Mouse (Mus musculus): Measurements from ENCODE around the gene Btbd35f29. TPM values are rescaled to one million over a fixed set of nuclear protein-coding genes. Genes with fewer than 3 reads are reported as not detected.
"Not testable (repeated sequence)": the region's sequence is repeated elsewhere in the genome, so short reads cannot be mapped to it uniquely, and the experiment has no call there.

Btbd35f29 gene
- polyA plus RNA-seq (2012; rRNA removed) = 0.30 and 0.75 TPM in 2 replicates

DNA sequence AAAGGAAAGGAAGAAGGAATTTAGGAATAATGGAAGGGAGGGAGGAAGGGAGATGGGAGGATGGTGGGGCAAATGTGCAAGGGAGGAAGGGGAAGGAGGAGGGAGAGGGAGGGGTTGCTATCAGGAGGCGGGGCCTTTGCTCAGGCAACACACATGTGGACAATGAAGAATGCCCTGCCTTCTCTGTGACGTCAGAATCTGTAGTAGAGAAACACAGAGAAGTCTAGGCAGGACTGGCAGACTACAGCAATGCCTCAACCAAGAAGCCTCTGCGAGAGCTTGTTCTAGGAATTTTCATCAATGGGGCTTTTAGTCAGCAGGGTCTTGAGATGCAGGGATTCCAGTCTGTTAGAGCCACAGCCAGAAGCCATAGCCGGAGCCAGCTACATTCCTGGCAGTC is at the start of gene Btbd35f29:
TSS of gene Btbd35f29 (plus strand) at position 301 of the 400 bp plus-strand sequence.
- H3K27me3 ChIP-seq (ENCODE audit: control insufficient read depth, insufficient read depth, low read length); H3K4me1 ChIP-seq (ENCODE audit: control insufficient read depth, insufficient read depth, low read length); H3K36me3 ChIP-seq (ENCODE audit: control insufficient read depth, insufficient read depth, low read length); H3K27ac ChIP-seq (ENCODE audit: control insufficient read depth, insufficient read depth, low read depth, low read length); H3K4me3 ChIP-seq (ENCODE audit: control insufficient read depth, low read depth, low read length): not testable (repeated sequence)

DNA sequence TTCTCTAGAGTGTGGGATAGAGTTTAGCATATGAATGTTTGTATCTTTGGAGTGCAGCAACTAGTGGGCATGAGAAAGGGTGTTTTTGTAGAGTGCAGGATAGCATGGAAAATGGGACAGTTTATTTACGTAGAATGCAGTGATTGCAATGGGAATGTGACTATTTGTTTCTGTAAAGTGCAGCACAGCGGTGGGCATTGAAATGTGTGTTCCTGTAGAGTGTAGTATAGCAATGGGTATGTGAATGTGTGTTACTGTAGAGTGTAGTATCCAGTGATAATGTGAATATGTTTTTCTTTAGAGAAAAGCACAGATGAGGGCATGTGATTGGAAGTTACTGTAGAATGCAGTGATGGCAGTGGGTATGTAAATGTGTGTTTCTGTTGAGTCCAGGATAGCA is 23.9 kb downstream of the Btbd35f29 start:
- H3K4me1 ChIP-seq (ENCODE audit: control insufficient read depth, insufficient read depth, low read length); H3K27me3 ChIP-seq (ENCODE audit: control insufficient read depth, insufficient read depth, low read length); H3K36me3 ChIP-seq (ENCODE audit: control insufficient read depth, insufficient read depth, low read length); H3K27ac ChIP-seq (ENCODE audit: control insufficient read depth, insufficient read depth, low read depth, low read length); H3K4me3 ChIP-seq (ENCODE audit: control insufficient read depth, low read depth, low read length): not testable (repeated sequence)

DNA sequence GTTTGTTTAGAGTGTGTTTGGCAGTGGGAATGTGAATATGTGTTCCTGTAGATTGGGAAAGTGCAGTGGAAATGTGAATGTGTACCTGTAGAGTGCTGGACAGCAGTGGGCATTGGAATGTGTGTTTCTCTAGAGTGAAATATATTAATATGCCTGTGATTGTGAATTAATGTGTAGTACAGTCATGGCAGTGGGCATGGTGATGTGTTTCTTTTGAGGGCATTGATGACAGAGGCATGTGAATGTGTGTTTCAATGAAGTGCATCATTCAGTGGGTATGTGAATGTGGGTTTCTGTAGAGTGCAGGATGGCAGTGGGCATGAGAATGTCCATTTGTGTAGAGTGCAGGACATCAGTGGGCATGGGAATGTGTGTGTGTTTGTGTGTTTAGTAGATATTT is 27.7 kb downstream of the Btbd35f29 start:
- H3K36me3 ChIP-seq (ENCODE audit: control insufficient read depth, insufficient read depth, low read length); H3K27ac ChIP-seq (ENCODE audit: control insufficient read depth, insufficient read depth, low read depth, low read length): not testable (repeated sequence)

DNA sequence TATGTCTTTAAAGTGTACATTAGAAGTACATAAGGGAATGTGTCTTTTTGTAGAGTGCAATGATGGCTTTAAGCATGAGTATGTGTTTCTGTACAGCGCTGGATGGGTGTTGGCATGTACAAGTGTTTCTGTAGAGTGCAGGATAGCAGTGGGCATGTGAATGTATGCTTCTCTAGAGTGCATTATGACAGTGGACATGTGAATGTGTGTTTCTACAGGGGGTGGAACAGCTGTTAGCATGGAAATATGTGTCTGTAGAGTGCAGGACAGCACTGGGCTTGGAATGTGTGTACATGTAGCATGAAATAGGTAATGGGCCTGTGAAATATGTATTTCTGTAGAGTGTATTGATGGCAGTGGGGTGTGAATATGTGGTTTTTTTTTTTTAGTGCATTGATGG is 28.4 kb downstream of the Btbd35f29 start:
- H3K4me1 ChIP-seq (ENCODE audit: control insufficient read depth, insufficient read depth, low read length); H3K27me3 ChIP-seq (ENCODE audit: control insufficient read depth, insufficient read depth, low read length); H3K4me3 ChIP-seq (ENCODE audit: control insufficient read depth, low read depth, low read length); H3K36me3 ChIP-seq (ENCODE audit: control insufficient read depth, insufficient read depth, low read length); H3K27ac ChIP-seq (ENCODE audit: control insufficient read depth, insufficient read depth, low read depth, low read length): not testable (repeated sequence)

More for the DNA sequence above, 27.7 kb downstream of the Btbd35f29 start:
- not testable (repeated sequence) for H3K4me3 ChIP-seq (ENCODE audit: control insufficient read depth, low read depth, low read length); H3K4me1 ChIP-seq (ENCODE audit: control insufficient read depth, insufficient read depth, low read length); H3K27me3 ChIP-seq (ENCODE audit: control insufficient read depth, insufficient read depth, low read length)

DNA sequence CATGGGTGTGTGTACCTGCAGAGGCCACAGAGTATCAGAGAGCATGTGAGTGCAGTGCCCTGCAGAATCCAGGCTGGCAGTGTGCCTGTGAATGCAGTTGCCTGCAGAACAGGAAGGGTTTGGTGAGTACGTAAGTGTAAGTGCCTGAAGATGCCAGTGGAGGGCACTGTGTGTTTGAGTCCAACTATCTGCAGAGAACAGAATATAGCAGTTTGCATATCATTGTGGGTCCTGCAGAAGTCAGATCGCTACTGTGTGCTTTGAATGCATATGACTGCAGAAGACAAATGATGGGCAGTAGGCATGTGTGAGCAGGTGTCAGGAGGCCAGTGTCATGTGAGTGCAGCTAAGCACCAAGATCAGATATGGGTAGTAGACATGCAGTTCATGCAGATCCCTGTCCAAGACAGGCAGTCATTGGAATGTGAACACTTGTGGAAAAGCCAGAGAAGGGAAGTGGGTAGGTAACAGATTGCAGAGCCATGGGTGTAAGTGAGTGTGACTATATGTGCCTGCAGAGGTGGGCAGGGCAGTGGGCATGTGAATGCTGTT is 41.1 kb downstream of the Btbd35f29 start:
- H3K27me3 ChIP-seq (ENCODE audit: control insufficient read depth, insufficient read depth, low read length); H3K36me3 ChIP-seq (ENCODE audit: control insufficient read depth, insufficient read depth, low read length); H3K27ac ChIP-seq (ENCODE audit: control insufficient read depth, insufficient read depth, low read depth, low read length); H3K4me1 ChIP-seq (ENCODE audit: control insufficient read depth, insufficient read depth, low read length); H3K4me3 ChIP-seq (ENCODE audit: control insufficient read depth, low read depth, low read length): not testable (repeated sequence)

DNA sequence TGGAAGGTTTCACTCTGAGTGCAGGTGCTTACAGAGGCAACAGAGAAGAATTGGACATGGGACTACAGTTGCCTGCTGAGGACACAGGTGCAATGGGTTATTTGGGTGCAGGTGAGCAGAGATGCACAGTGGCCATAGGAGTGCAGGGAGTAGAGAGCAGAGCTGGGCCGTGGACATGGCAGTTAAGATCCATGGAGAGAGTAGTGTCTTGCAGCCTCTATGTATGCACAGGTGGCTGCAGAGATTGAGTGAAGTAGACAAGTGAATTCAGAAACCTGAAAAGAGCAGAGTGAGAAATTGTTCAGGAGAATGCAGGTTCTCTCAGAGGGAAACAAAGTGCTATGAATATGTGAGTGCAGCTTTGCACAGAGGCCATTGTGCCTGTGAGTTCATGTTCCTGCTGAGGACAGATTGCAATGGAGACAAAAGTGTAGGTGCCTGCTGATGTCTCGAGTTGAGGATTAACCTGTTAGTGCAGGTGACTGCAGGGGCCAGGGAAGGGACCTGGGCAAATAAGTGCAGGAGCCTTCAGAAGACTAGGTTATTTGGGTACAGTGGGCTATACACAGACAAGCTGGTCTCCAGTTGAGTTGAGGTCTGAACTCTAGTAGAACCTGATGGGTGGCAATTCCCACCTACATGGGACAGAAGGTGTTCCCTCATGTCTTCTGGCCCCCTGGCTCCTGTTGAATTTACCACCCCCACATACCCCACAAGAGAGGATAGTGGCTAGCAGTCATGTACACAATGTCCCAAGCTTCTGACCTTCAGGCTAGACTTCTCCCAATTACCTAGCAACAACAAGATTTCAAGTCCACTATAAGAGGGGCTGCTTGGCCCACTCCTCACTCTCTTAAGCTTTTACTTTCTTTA is 42.2 kb downstream of the Btbd35f29 start:
- H3K27me3 ChIP-seq (ENCODE audit: control insufficient read depth, insufficient read depth, low read length); H3K4me3 ChIP-seq (ENCODE audit: control insufficient read depth, low read depth, low read length); H3K36me3 ChIP-seq (ENCODE audit: control insufficient read depth, insufficient read depth, low read length); H3K27ac ChIP-seq (ENCODE audit: control insufficient read depth, insufficient read depth, low read depth, low read length); H3K4me1 ChIP-seq (ENCODE audit: control insufficient read depth, insufficient read depth, low read length): not testable (repeated sequence)

DNA sequence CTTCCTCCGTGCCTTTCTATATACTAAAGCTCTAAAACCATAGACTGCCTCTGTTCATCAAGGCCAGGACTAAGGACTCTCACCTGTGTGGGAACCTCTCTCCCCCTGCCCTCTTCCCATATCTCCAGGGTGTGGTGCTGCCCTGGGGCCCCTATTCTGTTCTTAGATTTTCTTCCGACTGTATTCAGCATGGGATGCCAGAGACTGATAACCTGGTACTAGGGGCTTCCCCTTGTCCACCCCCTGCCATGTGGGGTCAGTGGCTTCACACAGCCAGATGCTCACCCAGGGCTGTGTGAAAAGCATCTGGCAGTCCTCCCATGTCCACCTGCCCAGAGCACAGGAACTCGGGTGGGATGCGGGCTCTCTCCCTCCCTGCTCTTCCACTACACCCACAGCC is 43.1 kb downstream of the Btbd35f29 start:
- H3K4me3 ChIP-seq (ENCODE audit: control insufficient read depth, low read depth, low read length); H3K27ac ChIP-seq (ENCODE audit: control insufficient read depth, insufficient read depth, low read depth, low read length); H3K36me3 ChIP-seq (ENCODE audit: control insufficient read depth, insufficient read depth, low read length); H3K27me3 ChIP-seq (ENCODE audit: control insufficient read depth, insufficient read depth, low read length); H3K4me1 ChIP-seq (ENCODE audit: control insufficient read depth, insufficient read depth, low read length): not testable (repeated sequence)

DNA sequence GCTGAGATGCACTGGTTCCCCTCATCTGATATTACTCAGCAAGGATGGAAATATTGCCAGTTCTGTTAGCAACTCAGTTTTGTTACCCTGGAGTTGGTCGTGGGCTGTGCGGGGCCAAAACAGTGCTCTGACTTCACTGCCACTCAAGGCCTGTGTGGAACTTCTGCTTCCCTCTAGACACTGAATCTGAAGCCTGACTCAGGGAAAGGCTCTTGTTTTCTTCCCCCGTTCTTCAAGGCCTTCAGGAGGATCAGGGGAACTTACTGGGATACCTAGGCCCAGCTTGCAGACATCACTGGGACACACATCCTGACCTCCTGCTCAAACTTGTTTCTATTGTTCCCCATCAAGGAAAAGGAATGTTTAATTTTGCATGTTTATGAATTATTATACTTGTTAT is 45.2 kb downstream of the Btbd35f29 start:
- H3K36me3 ChIP-seq (ENCODE audit: control insufficient read depth, insufficient read depth, low read length); H3K27me3 ChIP-seq (ENCODE audit: control insufficient read depth, insufficient read depth, low read length); H3K4me3 ChIP-seq (ENCODE audit: control insufficient read depth, low read depth, low read length); H3K4me1 ChIP-seq (ENCODE audit: control insufficient read depth, insufficient read depth, low read length); H3K27ac ChIP-seq (ENCODE audit: control insufficient read depth, insufficient read depth, low read depth, low read length): not testable (repeated sequence)

DNA sequence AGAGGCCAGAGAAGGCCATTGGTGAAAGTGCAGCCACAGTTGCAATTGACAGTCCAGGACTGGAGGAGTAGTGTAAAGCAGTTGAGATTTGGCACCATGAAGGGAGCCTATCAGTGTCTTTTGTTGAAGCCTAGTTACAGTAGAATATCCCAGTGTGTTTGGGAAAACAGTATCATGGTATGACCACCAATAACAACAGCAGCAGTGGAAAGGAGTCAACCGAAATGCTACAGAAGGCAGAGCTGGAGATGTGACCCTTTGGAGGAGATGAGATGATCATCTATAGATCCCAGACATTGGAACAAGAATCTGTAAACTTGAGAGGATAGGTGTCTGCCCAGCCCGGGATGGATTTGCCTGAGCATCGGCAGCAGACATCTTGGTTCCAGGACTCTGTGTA is 47.7 kb downstream of the Btbd35f29 start:
- not testable (repeated sequence) for H3K27ac ChIP-seq (ENCODE audit: control insufficient read depth, insufficient read depth, low read depth, low read length); H3K27me3 ChIP-seq (ENCODE audit: control insufficient read depth, insufficient read depth, low read length); H3K36me3 ChIP-seq (ENCODE audit: control insufficient read depth, insufficient read depth, low read length); H3K4me3 ChIP-seq (ENCODE audit: control insufficient read depth, low read depth, low read length); H3K4me1 ChIP-seq (ENCODE audit: control insufficient read depth, insufficient read depth, low read length)

Other genes with a start within 250 kb of the Btbd35f29 start
- gene Spin2f, start 136.2 kb downstream of the Btbd35f29 start, polyA plus RNA-seq (2012; rRNA removed) = 0.26 TPM in 1 of 2 replicates, not detected in the other
- 0.10 TPM in 1 of 2 replicates, not detected in the other for gene Btbd35f26, start 218.8 kb downstream of the Btbd35f29 start, polyA plus RNA-seq (2012; rRNA removed)

All from testis, adult 2 months (tissue).